Mouse (Mus musculus) CH12.LX (cell line): Measurements from ENCODE around the gene Uox. TPM values are rescaled to one million over a fixed set of nuclear protein-coding genes. Genes with fewer than 3 reads are reported as not detected.

Experiments used
- DNase-seq: peaks from one replicate; pipeline ENCODE4 v3.0.0-alpha.2; 2013; ENCODE audit errors: extremely low read depth
- H3K27ac ChIP-seq: 2 replicates; pipeline ENCODE4 v1.5.1; 2012; ENCODE audit warnings: low read depth, mild to moderate bottlenecking, control low read depth, moderate library complexity; ENCODE audit not compliant: insufficient read depth
- H3K27me3 ChIP-seq: replicated peaks from 2 replicates; pipeline ENCODE3; 2012; ENCODE audit warnings: inconsistent platforms
- H3K36me3 ChIP-seq, 2 experiments: replicated peaks in 1 of 2; 2 replicates each; pipeline versions ENCODE3 to v1.6.1; 2012; ENCODE audit warnings: inconsistent platforms in 1 of 2, low read length in 1 of 2, mild to moderate bottlenecking in 1 of 2, mixed read lengths in 1 of 2, moderate library complexity in 1 of 2; ENCODE audit not compliant: control insufficient read depth in 1 of 2, insufficient read depth in 1 of 2
- H3K4me1 ChIP-seq, 2 experiments: 2 replicates each; pipeline ENCODE4 v1.6.1; 2012; ENCODE audit warnings: inconsistent platforms in 1 of 2, moderate library complexity in 1 of 2; ENCODE audit not compliant: insufficient read depth in 2 of 2, control insufficient read depth in 1 of 2
- H3K4me2 ChIP-seq: 2 replicates; pipeline ENCODE4 v1.6.1; 2012; ENCODE audit warnings: low read depth, mild to moderate bottlenecking, control low read depth; ENCODE audit not compliant: poor library complexity, insufficient read depth, severe bottlenecking
- H3K4me3 ChIP-seq, 3 experiments: fragments of 150-350 bp in 1 of 3; sonication (generic) in 1 of 3; replicated peaks in 1 of 3; 2 replicates each; pipeline versions ENCODE3 to v1.5.1; 2011 to 2012; ENCODE audit warnings: low read depth in 2 of 3, low read length in 2 of 3, mild to moderate bottlenecking in 2 of 3, moderate library complexity in 2 of 3, control low read depth in 1 of 3, improper control_type of control experiment in 1 of 3, inconsistent platforms in 1 of 3, mixed read lengths in 1 of 3; ENCODE audit not compliant: poor library complexity in 1 of 3
- H3K79me2 ChIP-seq: replicated peaks from 2 replicates; pipeline ENCODE4 v1.6.1; 2012; ENCODE audit warnings: mild to moderate bottlenecking, moderate library complexity; ENCODE audit not compliant: control insufficient read depth, poor library complexity, insufficient read depth, severe bottlenecking; ENCODE audit errors: extremely low read depth
- H3K9ac ChIP-seq: 2 replicates; pipeline ENCODE4 v1.6.1; 2012; ENCODE audit warnings: low read depth, mild to moderate bottlenecking, control low read depth, moderate library complexity; ENCODE audit not compliant: insufficient read depth
- H3K9me3 ChIP-seq: replicated peaks from 2 replicates; pipeline ENCODE3; 2012; ENCODE audit warnings: low read length, inconsistent platforms, mixed read lengths
- CHD2 ChIP-seq: IDR thresholded peaks from 2 replicates; pipeline ENCODE4 v1.6.1; 2011; ENCODE audit warnings: low read length, improper control_type of control experiment
- CTCF ChIP-seq, 2 experiments: IDR thresholded peaks in 1 of 2; conservative IDR thresholded peaks in 1 of 2; 2 replicates each; pipeline ENCODE4 v1.5.1; 2011 to 2012; ENCODE audit warnings: low read depth in 2 of 2, low read length in 2 of 2, improper control_type of control experiment in 1 of 2, inconsistent platforms in 1 of 2, mild to moderate bottlenecking in 1 of 2, moderate library complexity in 1 of 2
- ELF1 ChIP-seq: IDR thresholded peaks from 2 replicates; pipeline ENCODE4 v1.6.1; 2014; ENCODE audit warnings: low read depth, mild to moderate bottlenecking, inconsistent platforms, low read length, improper control_type of control experiment
- GABPA ChIP-seq: IDR thresholded peaks from 2 replicates; pipeline ENCODE4 v1.6.1; 2012; ENCODE audit warnings: low read depth, low read length, improper control_type of control experiment, inconsistent platforms; ENCODE audit not compliant: insufficient replicate concordance
- HCFC1 ChIP-seq: IDR thresholded peaks from 2 replicates; pipeline ENCODE4 v1.6.1; 2012; ENCODE audit warnings: low read depth, mild to moderate bottlenecking, inconsistent platforms, low read length, improper control_type of control experiment
- MAZ ChIP-seq: IDR thresholded peaks from 2 replicates; pipeline ENCODE4 v1.6.1; 2012; ENCODE audit warnings: low read depth, mild to moderate bottlenecking, inconsistent platforms, low read length, improper control_type of control experiment, moderate library complexity
- MEF2A ChIP-seq: IDR thresholded peaks from 2 replicates; pipeline ENCODE4 v1.6.1; 2014; ENCODE audit warnings: low read depth, mild to moderate bottlenecking, inconsistent platforms, low read length, improper control_type of control experiment, borderline replicate concordance
- NRF1 ChIP-seq: IDR thresholded peaks from 2 replicates; pipeline ENCODE4 v1.6.1; 2014; ENCODE audit warnings: low read depth, mild to moderate bottlenecking, inconsistent platforms, low read length, improper control_type of control experiment, moderate library complexity
- PAX5 ChIP-seq: IDR thresholded peaks from 2 replicates; pipeline ENCODE4 v1.6.1; 2012; ENCODE audit warnings: low read length, inconsistent platforms, mixed read lengths
- SIN3A ChIP-seq: IDR thresholded peaks from 2 replicates; pipeline ENCODE4 v1.6.1; 2012; ENCODE audit warnings: low read length, improper control_type of control experiment, inconsistent platforms
- USF1 ChIP-seq: IDR thresholded peaks from 2 replicates; pipeline ENCODE4 v1.6.1; 2014; ENCODE audit warnings: low read depth, mild to moderate bottlenecking, inconsistent platforms, low read length, improper control_type of control experiment
- USF2 ChIP-seq: conservative IDR thresholded peaks from 2 replicates; pipeline ENCODE4 v1.6.1; 2011; ENCODE audit warnings: low read depth, low read length, improper control_type of control experiment
- dilution Hi-C: fragments of 300-500 bp; cut with MboI; formaldehyde crosslinking; loops from 2 replicates; pipeline ENCODE4 v1.14.3; 2020; ENCODE audit warnings: low sequenced_read_pairs; ENCODE audit not compliant: extremely low pct_unique_long_range_greater_than_20kb, extremely low pct_ligation_motif_present
- in situ Hi-C: fragments of 300-500 bp; cut with MboI; formaldehyde crosslinking; loops from 3 replicates; pipeline ENCODE4 v1.14.3; 2019; ENCODE audit warnings: low sequenced_read_pairs, low pct_ligation_motif_present, low pct_unique_long_range_greater_than_20kb, mixed read lengths
- polyA plus RNA-seq: library from polyadenylated mRNA; unstranded; fragments of >175 nt; gene quantifications from 2 replicates; pipeline ENCODE4 v1.2.1, GENCODE M21; 2012; ENCODE audit warnings: low read depth; ENCODE audit not compliant: insufficient read length
- total RNA-seq, 2 experiments: library from RNA; depleted of rRNA; stranded (reverse); fragments of 300-350 nt in 1 of 2; fragments of >200 nt in 1 of 2; gene quantifications; 2 replicates each; pipeline ENCODE4 v1.2.3; 2012 to 2014

Gene Uox
- total and polyA plus RNA-seq, 3 experiments = not detected

- dilution Hi-C loops = no loop called here
These were observed 49.9 kb downstream of the Uox start for GRCm38 (mm10) chr3:146620101-146620500.

GRCm38 (mm10) chr3:146620555-146621249 is 50.5 kb downstream of the Uox start:
- H3K36me3 ChIP-seq = no peaks in the 10 kb centered on the region
- no peak overlapping the region for H3K27ac ChIP-seq
- no peak for DNase-seq
- H3K4me3 ChIP-seq = no peak overlapping the region
- dilution Hi-C loops = no loop called here
- no peak overlapping the region for H3K4me2 ChIP-seq
- TF ChIP-seq SIN3A (no peak), PAX5 (no peak), GABPA (no peak), CHD2 (no peak), NRF1 (no peak), USF2 (no peak), USF1 (no peak)
- no peaks in the 10 kb centered on the region for H3K79me2 ChIP-seq
- in situ Hi-C loops = no loop called here
- no peaks in the 10 kb centered on the region for H3K27me3 ChIP-seq
- H3K4me1 ChIP-seq = peaks cover 3 to 8% of the 10 kb centered on the region in 2 experiments; a peak in 3 of 4 replicates
- H3K9ac ChIP-seq = no peak overlapping the region
- H3K9me3 ChIP-seq = no peaks in the 10 kb centered on the region

More at GRCm38 (mm10) chr3:146620101-146620500, 49.9 kb downstream of the Uox start:
- H3K79me2 ChIP-seq = no peaks in the 10 kb centered on the region
- H3K4me3 ChIP-seq = no peak overlapping the region
- no peak overlapping the region for H3K4me2 ChIP-seq
- no peak overlapping the region for H3K27ac ChIP-seq
- no peaks in the 10 kb centered on the region for H3K9me3 ChIP-seq
- H3K4me1 ChIP-seq = peaks cover 3 to 8% of the 10 kb centered on the region in 2 experiments; a peak in 3 of 4 replicates
- H3K36me3 ChIP-seq = no peaks in the 10 kb centered on the region
- H3K9ac ChIP-seq = no peak overlapping the region
- TF ChIP-seq MEF2A (no peak), ELF1 (no peak), USF1 (no peak), CTCF (conservative IDR thresholded peaks at IDR 0.05 in 1 of 2, IDR thresholded peaks at IDR 0.05 in 1 of 2; ENCODE audit: low read depth in 2 of 2, low read length in 2 of 2) (no peak)
- no peak for DNase-seq
- in situ Hi-C loops = no loop called here
- H3K27me3 ChIP-seq = no peaks in the 10 kb centered on the region

- dilution Hi-C loops = no loop called here
- Histone ChIP-seq H3K79me2 (no peaks in the 10 kb centered on the region), H3K27me3 (no peaks in the 10 kb centered on the region), H3K4me3 (no peak overlapping the region), H3K36me3 (no peaks in the 10 kb centered on the region), H3K27ac (no peak overlapping the region), H3K9me3 (no peaks in the 10 kb centered on the region), H3K4me2 (no peak overlapping the region), H3K4me1 (peaks cover under 1 to 3% of the 10 kb centered on the region in 2 experiments; a peak in 2 of 4 replicates), H3K9ac (no peak overlapping the region)
- no peak for DNase-seq
- TF ChIP-seq GABPA (no peak), MAZ (no peak), ELF1 (no peak), PAX5 (no peak), HCFC1 (no peak)
- in situ Hi-C loops = no loop called here
These were observed 51.7 kb downstream of the Uox start for GRCm38 (mm10) chr3:146621966-146622365.
